Mouse (Mus musculus): Measurements from ENCODE around the gene Gm36210. TPM values are rescaled to one million over a fixed set of nuclear protein-coding genes. Genes with fewer than 3 reads are reported as not detected.
"Not testable (repeated sequence)": the region's sequence is repeated elsewhere in the genome, so short reads cannot be mapped to it uniquely, and the experiment has no call there.

The Gm36210 gene
- total RNA-seq, 2 experiments from 2014 or later, result not detected

- not testable (repeated sequence) for DNase-seq
Measured at GRCm38 (mm10) chr7:4879036-4879435, 27.3 kb downstream of the Gm36210 start.

- DNase-seq, result no peak
Measured at GRCm38 (mm10) chr7:4878186-4878585, 28.1 kb downstream of the Gm36210 start.

- no peak for DNase-seq
Measured at GRCm38 (mm10) chr7:4877226-4877625, 29.1 kb downstream of the Gm36210 start.

GRCm38 (mm10) chr7:4876753-4877221 is 29.5 kb downstream of the Gm36210 start, which contains the start of gene Isoc2a:
TSS of gene Isoc2a (plus strand) at chr7:4877153.
- DNase-seq, result peak; percentile 92

- DNase-seq, result no peak
Measured at GRCm38 (mm10) chr7:4870133-4870532, 36.2 kb downstream of the Gm36210 start, which contains the start of gene Isoc2b. TSS of gene Isoc2b (minus strand) at chr7:4870258.

GRCm38 (mm10) chr7:4866631-4867180 is 39.6 kb downstream of the Gm36210 start:
- DNase-seq, result no peak

- peak; percentile 97 for DNase-seq
Measured at GRCm38 (mm10) chr7:4865579-4866493, 40.5 kb downstream of the Gm36210 start.

- peak; percentile 63 for DNase-seq
Measured at GRCm38 (mm10) chr7:4865090-4865489, 41.2 kb downstream of the Gm36210 start.

- peak; percentile 41 for DNase-seq
Measured at GRCm38 (mm10) chr7:4864130-4864845, 42.0 kb downstream of the Gm36210 start.

GRCm38 (mm10) chr7:4863541-4864080 is 42.7 kb downstream of the Gm36210 start:
- DNase-seq, result peak; percentile 44

- DNase-seq, result peak; percentile 93
Measured at GRCm38 (mm10) chr7:4863041-4863440, 43.3 kb downstream of the Gm36210 start.

- not testable (repeated sequence) for DNase-seq
Measured at GRCm38 (mm10) chr7:4860926-4861325, 45.4 kb downstream of the Gm36210 start.

GRCm38 (mm10) chr7:4859418-4859978 is 46.8 kb downstream of the Gm36210 start:
- DNase-seq, result no peak

- no peak for DNase-seq
Measured at GRCm38 (mm10) chr7:4857321-4857720, 49.0 kb downstream of the Gm36210 start.

GRCm38 (mm10) chr7:4856508-4856907 is 49.8 kb downstream of the Gm36210 start:
- no peak for DNase-seq

GRCm38 (mm10) chr7:4853613-4854012 is 52.7 kb downstream of the Gm36210 start:
- DNase-seq, result peak; percentile 42

- no peak for DNase-seq
Measured at GRCm38 (mm10) chr7:4851315-4851688, 55.0 kb downstream of the Gm36210 start.

- DNase-seq, result peak; percentile 9
Measured at GRCm38 (mm10) chr7:4850621-4851314, 55.5 kb downstream of the Gm36210 start.

GRCm38 (mm10) chr7:4849372-4849771 is 56.9 kb downstream of the Gm36210 start:
- DNase-seq, result no peak
